Mouse (Mus musculus) heart, postnatal 36 days (tissue): Measurements from ENCODE around the gene Wdr70. TPM values are rescaled to one million over a fixed set of nuclear protein-coding genes. Genes with fewer than 3 reads are reported as not detected.

Source experiments
- DNase-seq, 2 experiments: peaks; one replicate each; pipeline ENCODE4 v3.0.0; 2021 to 2022
- intact Hi-C: fragments of 180-260 bp; cut with DNase I; formaldehyde crosslinking; loops from one replicate; pipeline ENCODE4 v1.15.1; 2025
- microRNA-seq, 2 experiments: library from miRNA; unstranded; fragments of <30 nt; microRNA quantifications; one replicate each; pipeline ENCODE4 v1.2.0; 2021; ENCODE audit warnings: borderline number of aligned reads in 2 of 2
- total RNA-seq, 2 experiments: library from RNA; stranded (reverse); gene quantifications; 2 replicates each; pipeline ENCODE4 v1.2.3; 2021

Wdr70 gene
- total RNA-seq, 2 experiments from 2014 or later, result 18.6 to 19.4 TPM

DNA sequence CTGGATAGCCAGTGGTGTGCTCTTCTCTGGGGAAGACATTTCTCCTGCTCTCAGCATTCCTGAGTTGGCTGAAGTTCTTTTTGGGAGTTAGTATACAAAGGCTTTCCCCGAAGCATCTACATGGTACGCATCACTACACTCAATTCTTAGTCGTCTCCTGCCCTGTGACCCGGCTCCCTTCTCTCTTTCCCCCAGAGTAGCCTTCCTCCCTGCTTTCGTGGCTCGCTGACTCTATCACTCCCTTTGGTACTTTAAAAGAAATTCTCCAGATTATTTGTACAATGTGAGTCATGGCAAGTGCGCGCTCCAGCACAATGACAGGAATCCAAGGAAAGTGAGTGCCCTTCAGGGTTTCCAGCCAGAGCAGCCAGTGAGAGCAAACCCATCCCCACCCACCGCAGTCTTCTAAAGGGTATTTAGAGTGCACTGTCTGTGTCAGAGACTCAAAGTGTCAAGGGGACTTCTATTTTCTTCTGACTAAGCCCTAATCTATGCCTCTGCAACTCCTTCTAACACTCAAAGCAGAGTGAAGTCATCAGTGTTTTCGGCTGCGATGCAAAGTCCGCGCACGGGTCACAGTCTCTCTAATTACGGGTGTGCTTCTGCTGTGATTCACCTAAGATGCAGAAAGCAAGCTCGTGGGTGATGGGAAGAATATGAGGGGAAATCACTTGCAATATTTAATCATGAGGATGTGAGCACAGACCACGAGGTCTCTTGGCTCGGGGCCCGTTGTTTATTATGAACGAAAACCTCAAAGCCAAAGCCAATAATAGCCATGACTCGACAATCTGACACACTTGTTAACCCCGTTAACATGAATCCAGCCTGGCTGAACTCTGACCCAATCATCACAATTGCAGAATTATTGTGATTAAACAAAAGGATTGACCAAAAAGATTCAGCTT is 221.2 kb downstream of the Wdr70 start:
- no peak for DNase-seq
- intact Hi-C loops, result no loop called here

DNA sequence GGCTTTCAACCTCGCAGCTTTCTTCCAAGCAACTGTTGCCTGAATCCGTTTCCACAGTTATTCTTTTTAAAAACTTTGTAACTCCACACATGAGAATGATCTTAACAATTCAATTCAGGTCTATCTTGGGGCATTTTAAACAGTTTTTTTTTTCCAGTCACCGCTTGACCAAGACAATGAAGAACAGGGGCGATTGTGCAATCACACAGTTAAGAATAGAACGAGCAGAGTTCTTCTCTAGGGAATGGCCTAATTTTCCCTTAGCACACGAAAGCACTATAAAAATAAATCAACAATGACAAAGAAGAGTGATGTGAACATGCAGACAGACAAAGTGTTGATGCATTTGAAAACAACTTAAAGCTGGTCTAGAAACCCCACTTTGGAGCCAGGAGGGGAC is 223.1 kb downstream of the Wdr70 start:
- no peak for DNase-seq
- intact Hi-C loops, result no loop called here

DNA sequence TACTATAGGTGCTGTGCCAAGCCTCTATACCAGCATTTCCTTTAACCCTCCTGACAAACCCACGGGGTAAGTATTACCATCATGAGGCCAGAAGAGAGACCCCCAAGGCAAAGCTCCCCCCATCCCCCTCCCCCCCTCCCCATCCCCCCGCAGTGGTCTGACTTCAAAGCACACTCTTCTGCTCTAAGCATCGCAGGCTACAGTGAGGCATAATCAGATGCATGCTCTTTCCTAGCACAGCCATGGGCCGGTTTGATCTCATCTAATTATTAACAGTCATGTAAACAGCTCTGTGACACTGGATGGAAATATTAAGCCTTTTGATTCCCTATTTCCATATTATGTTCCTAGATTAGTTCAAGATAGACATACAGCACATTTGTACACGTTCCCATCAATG is 226.5 kb downstream of the Wdr70 start:
- intact Hi-C loops, result no loop called here
- no peak for DNase-seq

DNA sequence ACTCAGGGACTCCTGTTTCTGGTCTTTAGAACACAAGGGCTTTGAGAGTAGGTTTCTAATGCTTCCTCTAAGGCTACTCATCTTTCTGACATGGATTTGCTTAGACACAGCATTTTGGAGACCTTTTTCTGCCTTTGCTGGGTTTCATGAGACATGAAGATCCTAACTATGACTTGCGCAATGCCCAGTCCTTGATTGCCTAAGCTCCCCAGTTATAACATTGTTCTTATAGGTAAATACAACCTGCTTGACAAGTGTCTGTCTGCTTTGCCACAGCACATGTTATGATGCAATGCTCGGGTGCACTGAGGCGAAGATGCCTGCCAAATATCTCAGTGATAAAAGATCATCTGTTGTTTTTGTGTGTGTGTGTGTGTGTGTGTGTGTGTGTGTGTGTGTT is 233.7 kb downstream of the Wdr70 start:
- intact Hi-C loops, result no loop called here
- DNase-seq, result no peak

DNA sequence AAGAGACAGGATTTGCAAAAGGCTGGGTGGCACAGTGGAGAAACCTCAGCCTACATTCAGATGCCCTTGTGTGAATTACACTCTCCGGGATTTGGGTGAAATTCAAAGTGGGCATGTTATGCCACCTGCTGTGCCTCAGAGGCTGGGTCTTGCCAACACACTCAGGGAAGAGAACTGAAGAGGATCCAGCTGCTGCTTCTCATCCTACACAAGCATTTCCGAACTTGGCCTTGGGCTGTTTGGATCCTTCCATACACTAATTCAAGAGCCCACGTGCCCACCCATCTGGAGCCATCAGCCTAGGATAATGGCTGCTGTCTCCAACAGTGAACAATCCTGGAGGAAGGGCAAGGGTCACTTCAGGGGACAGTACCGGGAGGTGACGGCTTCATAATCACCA is 235.7 kb downstream of the Wdr70 start:
- intact Hi-C loops, result no loop called here
- DNase-seq, result no peak

DNA sequence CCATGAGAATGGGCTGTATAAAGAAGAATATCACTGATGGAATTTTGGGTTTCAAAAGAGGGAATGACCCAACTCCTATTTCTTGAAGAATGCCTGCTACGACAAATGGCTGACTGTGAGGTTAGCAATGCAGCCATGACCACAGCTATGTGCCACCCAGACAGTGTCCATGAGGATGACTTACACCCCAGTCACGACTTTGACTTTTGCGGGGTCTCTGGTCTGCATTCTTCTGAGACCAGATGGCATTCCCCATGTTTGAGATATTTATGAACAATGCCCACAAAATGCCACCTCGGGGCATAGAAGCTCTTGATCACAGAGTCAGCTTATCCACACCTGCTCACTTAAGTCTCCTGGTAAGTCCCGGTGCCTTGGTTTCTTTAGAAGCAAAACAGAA is 236.1 kb downstream of the Wdr70 start:
- intact Hi-C loops, result no loop called here
- no peak for DNase-seq

DNA sequence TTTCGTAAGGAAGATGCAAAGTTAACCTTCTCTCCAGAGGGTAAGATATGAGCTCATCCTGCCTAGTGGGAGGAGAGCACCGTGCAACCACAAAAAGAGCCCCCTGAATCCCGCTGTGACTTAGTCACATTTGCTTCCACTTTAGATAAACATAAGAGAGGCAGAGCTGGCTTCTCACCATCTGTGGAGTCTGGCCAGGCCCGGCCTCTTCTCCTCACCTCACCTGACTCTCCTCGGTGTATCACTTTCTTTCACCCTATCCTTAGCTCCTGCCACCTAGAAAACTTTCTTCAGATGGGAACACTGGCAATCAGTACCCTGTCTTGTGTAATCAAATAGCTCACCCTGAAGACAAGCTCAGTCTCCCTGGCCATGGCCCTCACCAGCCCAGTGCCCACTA is 240.2 kb downstream of the Wdr70 start:
- intact Hi-C loops, result no loop called here

DNA sequence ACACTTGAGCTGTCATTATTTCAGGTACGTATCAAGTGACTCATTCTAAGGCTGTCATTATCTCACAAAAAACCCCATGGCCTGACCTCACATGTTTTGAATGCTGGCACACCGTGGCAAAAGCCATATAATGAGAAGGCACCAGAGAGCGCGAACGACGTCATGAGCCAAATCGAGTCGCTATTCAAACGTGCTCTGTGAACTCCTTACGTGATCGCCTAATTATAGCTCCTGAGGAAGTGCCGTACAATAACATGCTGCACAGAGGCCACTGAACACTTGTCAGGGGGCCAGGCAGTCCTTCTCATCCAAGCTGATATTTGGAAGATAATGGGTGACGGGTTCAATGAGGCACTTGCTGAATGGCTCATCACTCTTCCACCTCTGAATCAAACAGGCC is 241.6 kb downstream of the Wdr70 start:
- intact Hi-C loops, result no loop called here
- DNase-seq, result peak; percentile 11 to 21

More for the DNA sequence above, 240.2 kb downstream of the Wdr70 start:
- no peak for DNase-seq

DNA sequence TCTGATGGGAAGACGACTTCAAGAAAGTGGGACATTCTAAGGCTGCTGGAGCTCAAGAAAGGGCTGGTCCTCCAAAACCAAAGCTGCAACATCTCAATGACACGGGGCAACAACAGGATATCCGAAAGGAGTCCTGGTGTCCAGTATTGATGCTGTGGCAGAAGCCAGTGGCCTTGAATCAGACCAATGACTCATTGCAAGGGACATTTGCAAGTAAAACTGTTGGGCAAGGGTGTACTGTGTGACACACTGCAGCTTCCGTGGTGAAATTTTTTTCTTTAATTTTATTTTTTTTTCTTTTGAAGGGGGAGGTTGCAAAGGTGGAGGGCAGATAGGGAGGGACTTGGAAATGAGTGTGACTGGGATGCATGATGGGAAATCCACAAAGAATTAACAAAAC is 256.6 kb downstream of the Wdr70 start:
- no peak for DNase-seq
- intact Hi-C loops, result no loop called here

DNA sequence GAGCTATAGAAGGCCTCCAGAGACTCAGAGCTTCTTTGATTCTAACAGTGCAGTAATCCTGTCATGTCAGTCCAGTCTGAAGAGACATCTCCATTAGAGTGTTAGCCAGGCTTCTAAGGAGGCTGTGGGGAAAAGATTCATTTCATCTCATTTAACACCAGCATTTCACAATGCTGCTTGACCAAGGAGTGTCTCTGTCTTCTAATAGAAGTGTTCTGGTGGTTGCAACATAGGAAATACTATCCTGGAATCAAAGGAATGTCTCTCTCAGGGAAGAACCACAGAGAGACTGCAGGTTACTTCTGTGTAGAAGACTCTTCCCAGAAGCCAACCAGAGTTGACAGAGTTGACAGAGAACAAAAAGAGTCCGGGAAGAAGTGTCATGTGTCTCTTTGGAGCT is 257.3 kb downstream of the Wdr70 start:
- no peak for DNase-seq
- intact Hi-C loops, result no loop called here

DNA sequence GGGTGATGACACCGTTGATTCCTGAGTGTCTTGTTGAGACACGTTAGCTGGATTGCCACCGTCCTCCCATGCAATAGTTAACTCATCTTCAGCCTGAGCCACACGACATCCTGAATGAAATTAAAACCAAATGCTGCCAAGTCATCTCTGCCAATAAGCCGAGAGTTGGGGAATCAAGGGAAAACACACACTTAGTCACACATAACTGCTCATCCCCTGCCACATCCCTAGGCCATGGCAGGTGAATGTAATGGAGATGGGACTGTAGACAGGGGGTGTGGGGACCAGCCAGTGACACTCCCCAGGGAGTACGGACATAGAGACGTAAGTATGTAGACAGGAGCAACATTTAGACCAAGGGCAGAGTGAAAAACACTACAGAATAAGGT is 260.1 kb downstream of the Wdr70 start:
- no peak for DNase-seq
- intact Hi-C loops, result no loop called here

DNA sequence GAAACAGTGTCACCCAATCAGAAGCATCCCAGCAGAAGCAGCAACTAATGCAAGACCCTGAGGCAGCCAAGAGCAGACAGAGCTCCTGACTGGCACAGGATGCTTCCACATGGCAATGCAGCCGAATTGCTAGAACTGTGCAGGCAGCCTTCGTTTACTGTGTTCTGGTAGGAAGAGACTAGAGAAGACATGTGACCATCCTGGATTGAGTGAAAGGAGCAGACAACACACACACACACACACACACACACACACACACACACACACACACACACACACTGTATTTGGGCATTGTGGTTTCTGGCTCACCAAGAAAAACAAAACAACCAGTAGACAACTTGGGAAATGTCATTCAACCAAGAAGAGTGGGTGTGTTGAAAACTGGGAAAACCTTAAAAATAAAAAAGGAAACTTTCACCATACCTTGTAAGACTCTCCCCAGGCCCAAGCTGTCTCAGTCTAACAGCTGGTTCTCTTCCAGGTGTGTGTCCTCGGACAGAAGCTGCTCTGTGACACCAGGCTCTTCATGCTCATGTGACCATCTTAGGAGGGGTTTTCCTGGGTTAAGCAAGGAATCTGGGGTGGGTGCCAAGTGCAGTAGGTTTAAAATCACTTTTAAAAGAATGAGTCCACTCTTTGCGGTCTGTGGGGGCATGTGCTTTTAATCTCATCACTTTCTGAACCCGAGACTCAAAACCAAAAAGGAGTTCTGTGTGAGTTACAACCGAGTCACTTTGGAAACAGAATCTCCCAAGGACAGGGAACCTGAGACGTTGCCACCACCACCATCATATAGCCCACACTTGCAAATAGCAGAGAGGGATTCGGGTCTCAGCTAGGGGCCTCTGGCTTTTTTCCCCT is 260.7 kb downstream of the Wdr70 start:
- intact Hi-C loops, result no loop called here

DNA sequence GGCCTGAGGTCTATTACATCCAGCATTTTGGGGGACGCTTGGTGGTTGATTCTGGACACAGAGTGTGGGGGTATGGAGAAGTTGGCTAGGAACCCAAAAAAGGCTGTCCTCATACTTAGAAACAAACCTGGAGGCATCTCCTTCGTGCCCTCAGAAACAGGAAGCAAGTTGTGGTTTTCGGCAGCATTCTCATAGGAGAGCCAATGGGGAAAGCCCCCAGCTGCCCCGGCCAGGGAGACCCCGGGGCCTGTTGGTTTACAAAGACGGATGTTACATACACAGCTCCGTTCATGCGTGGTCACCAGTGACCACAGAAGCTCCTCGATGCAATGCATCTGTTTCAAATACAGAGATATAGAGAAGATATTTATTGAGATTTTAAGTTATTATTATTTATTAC is 263.6 kb downstream of the Wdr70 start:
- DNase-seq, result no peak
- intact Hi-C loops, result no loop called here

More for the DNA sequence above, 260.7 kb downstream of the Wdr70 start:
- no peak for DNase-seq

DNA sequence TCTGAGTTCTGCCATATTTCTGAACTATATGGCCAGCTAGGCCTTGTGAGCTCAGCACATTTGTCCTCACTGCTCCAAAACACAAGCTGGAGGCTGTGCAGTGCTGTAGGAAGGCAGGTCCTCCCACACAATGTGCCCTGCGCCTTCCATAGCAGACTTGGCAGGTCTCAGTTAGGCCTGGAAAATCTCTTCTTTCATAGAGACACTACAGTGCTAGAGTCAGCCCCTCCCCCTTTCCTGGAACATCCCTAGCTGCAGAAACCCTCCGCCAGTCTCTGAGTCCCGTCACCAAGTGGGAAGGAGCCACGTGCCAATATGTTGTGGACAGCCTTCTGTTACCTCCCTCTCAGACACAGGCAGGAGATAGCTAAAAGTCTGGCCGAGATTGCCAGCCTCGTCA is 273.5 kb downstream of the Wdr70 start:
- intact Hi-C loops, result no loop called here
- no peak for DNase-seq

DNA sequence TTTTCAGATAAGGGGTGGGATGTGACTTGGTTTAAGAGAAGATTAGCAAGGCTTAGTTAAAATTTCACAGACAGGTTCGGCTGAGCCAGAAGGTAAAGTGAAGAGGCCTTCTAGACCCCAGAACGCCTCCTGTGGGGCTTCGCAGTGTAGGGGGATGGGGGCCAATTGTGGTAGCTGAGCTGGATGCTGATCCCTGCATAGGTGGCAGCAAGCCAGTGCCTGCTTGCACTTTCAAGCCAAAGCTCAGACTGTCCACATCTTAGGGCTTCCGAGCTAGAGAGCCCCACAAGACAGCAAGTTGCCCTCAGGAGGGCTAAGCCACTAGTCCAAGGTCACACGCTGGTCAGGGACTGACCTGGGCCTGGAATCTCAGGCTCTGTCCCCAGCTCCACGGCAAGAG is 275.1 kb downstream of the Wdr70 start:
- no peak for DNase-seq
- intact Hi-C loops, result no loop called here

Small RNA genes lying within 50 kb of the gene (microRNA-seq; reads per million reads assigned to microRNA genes)
- gene Gm27529, result 0 reads per million in 2 experiments

Other genes starting within 250 kb of the Wdr70 start
- gene Nup155, start 10.1 kb upstream of the Wdr70 start, total RNA-seq, result 10 to 100 TPM in 1 of 2 experiments, 1 to 10 TPM in 1; 9.3 to 11.5 TPM
- gene Cplane1, start 69.9 kb upstream of the Wdr70 start, total RNA-seq, result 1 to 10 TPM; 5.1 to 5.3 TPM